Mouse (Mus musculus): ENCODE measurements around the gene Tfap2c. TPM values are rescaled to one million over a fixed set of nuclear protein-coding genes. Genes with fewer than 3 reads are reported as not detected.

Tfap2c gene
- polyA plus RNA-seq, 1 experiment from 2014 or later = 0.21 TPM

DNA sequence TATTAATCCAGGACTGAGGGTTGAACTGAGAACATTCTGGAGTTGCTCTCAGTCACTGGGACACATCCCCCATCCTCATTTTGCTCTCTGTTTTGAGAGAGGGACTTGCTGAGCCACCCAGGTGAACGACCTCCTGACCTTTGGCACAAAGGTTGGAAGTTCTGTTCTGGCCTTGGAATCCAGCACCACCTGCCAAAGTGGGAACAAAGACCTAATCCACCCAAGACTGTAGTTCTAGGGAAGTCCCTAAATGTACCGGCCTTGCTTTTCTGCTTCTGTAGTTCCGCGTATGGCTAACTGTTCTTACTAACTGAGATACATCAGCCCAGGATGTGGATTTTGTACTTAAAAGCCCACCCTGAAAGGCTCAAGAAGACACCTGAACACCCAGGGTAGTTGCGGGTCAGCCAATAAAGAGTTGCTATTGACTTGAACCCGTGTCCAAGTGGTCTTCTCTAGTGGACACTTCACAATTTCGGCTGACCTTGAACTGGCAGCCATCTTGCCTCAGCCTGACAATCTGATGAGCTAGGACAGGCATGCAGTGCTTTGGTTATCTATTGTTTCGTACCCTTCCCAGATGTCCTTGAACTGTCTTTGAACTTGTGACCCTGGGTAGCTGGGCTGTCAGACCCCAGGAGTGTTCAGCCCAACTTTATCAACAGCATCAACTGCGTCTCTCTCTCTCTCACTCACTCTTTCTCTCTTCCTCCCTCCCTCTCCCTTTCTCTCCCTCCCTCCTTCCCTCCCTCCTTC, 28.6 kb upstream of the Tfap2c start:
- H3K4me3 ChIP-seq (replicated peaks; ENCODE audit: low read depth, low read length) = no peak overlapping the region
- H3K9ac ChIP-seq (replicated peaks; ENCODE audit: low read length) = no peak overlapping the region
- no peaks in the 10 kb centered on the region for H3K4me1 ChIP-seq (ENCODE audit: control insufficient read depth, insufficient read depth, low read length)
- WGBS = 88% methylated on average over 9 of the region's 9 CpGs
- no peaks in the 10 kb centered on the region for H3K36me3 ChIP-seq (ENCODE audit: control insufficient read depth, insufficient read depth, low read length)
- H3K4me2 ChIP-seq (ENCODE audit: low read length) = no peak overlapping the region
- H3K27ac ChIP-seq (replicated peaks; ENCODE audit: low read depth, low read length) = no peak overlapping the region
- no peaks in the 10 kb centered on the region for H3K27me3 ChIP-seq (ENCODE audit: control insufficient read depth, insufficient read depth, low read length)
- DNase-seq (no peak), ATAC-seq (ENCODE audit: low FRiP score, low TSS enrichment) (no peak)
- H3K9me3 ChIP-seq (ENCODE audit: control insufficient read depth, low read length) = no peaks in the 10 kb centered on the region

DNA sequence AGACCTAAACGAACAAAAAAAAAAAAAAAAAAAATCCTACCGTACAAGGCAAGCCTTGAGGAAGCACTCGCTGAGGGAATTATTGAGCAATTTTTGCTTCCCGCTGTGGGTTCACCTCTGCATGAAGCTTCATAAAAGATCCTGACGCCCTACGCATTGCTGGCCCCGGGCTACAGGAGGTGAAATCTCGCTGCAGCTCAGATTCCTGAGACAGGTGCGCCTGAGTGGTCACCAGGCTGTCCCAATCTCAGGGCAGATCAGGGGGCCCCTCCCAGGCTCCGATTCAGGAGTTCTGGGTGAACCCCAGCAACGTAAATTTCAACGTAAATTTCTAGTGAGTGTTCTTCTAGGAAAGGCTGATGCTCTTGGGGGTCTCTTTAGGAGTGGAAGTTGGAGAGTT, 26.9 kb upstream of the Tfap2c start:
- ATAC-seq (ENCODE audit: low FRiP score, low TSS enrichment) = no peak
- H3K9me3 ChIP-seq (ENCODE audit: control insufficient read depth, low read length) = no peaks in the 10 kb centered on the region
- no peaks in the 10 kb centered on the region for H3K27me3 ChIP-seq (ENCODE audit: control insufficient read depth, insufficient read depth, low read length)
- H3K36me3 ChIP-seq (ENCODE audit: control insufficient read depth, insufficient read depth, low read length) = no peaks in the 10 kb centered on the region
- H3K9ac ChIP-seq (replicated peaks; ENCODE audit: low read length) = no peak overlapping the region
- no peak for DNase-seq
- no peak overlapping the region for H3K4me2 ChIP-seq (ENCODE audit: low read length)
- WGBS = 83% methylated on average over 12 of the region's 12 CpGs
- no peaks in the 10 kb centered on the region for H3K4me1 ChIP-seq (ENCODE audit: control insufficient read depth, insufficient read depth, low read length)
- H3K27ac ChIP-seq (replicated peaks; ENCODE audit: low read depth, low read length) = no peak overlapping the region
- H3K4me3 ChIP-seq (replicated peaks; ENCODE audit: low read depth, low read length) = no peak overlapping the region

DNA sequence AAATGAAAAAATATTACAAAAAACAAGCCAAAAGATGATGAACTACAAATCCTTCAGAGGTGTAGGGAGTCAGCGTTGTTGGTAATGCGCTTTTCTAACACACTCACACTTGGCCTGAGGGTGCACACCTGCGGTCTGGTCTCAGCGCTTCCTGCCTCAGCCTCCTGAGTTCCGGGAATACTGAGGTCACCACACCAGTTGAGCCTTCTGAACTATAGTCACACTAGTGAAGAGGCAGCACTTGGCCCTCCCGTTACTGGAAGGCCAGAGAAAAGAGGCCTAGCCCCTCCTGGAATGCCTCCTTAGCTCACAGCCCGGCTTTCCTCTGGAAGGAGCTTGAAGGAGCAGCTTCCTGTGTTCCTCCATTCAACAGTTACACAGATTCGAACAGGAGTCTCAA, 22.2 kb upstream of the Tfap2c start:
- no peak overlapping the region for H3K9ac ChIP-seq (replicated peaks; ENCODE audit: low read length)

DNA sequence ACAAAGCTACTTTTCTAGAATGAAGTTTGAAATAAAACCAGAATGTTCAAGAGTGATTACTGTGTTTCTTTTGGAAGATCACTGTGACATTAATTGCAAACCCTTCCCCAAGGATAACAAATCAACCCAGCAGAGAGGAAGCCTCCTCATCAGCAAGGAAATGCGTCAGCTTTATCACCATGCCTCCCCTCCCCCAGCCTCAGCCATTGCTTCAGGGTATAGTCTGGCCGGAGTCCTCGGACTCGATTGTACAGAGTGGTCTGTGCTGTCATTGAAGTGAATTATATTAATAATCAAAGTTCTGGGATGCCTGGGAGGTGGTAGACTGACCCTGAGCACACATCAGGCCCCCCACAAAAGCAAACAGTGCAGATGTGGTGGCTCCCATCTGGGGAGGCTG, 5.4 kb upstream of the Tfap2c start:
- H3K9me3 ChIP-seq (ENCODE audit: control insufficient read depth, low read length) = no peaks in the 10 kb centered on the region
- H3K4me2 ChIP-seq (ENCODE audit: low read length) = no peak overlapping the region
- H3K27ac ChIP-seq (replicated peaks; ENCODE audit: low read depth, low read length) = no peak overlapping the region
- H3K4me1 ChIP-seq (ENCODE audit: control insufficient read depth, insufficient read depth, low read length) = 0 out of 2 replicates have a peak, but pooled peaks cover 1% of the 10 kb centered on the region
- no peak for DNase-seq
- H3K4me3 ChIP-seq (replicated peaks; ENCODE audit: low read depth, low read length) = no peak overlapping the region
- ATAC-seq (ENCODE audit: low FRiP score, low TSS enrichment) = no peak
- H3K27me3 ChIP-seq (ENCODE audit: control insufficient read depth, insufficient read depth, low read length) = peaks cover 59% of the 10 kb centered on the region
- H3K36me3 ChIP-seq (ENCODE audit: control insufficient read depth, insufficient read depth, low read length) = no peaks in the 10 kb centered on the region
- H3K9ac ChIP-seq (replicated peaks; ENCODE audit: low read length) = no peak overlapping the region
- 35% methylated on average over 4 of the region's 4 CpGs for WGBS

More for the DNA sequence above, 22.2 kb upstream of the Tfap2c start:
- no peak overlapping the region for H3K27ac ChIP-seq (replicated peaks; ENCODE audit: low read depth, low read length)
- H3K36me3 ChIP-seq (ENCODE audit: control insufficient read depth, insufficient read depth, low read length) = no peaks in the 10 kb centered on the region
- DNase-seq (no peak), ATAC-seq (ENCODE audit: low FRiP score, low TSS enrichment) (no peak)
- no peak overlapping the region for H3K4me2 ChIP-seq (ENCODE audit: low read length)
- no peak overlapping the region for H3K4me3 ChIP-seq (replicated peaks; ENCODE audit: low read depth, low read length)
- WGBS = 84% methylated on average over 8 of the region's 8 CpGs
- H3K9me3 ChIP-seq (ENCODE audit: control insufficient read depth, low read length) = no peaks in the 10 kb centered on the region
- H3K27me3 ChIP-seq (ENCODE audit: control insufficient read depth, insufficient read depth, low read length) = no peaks in the 10 kb centered on the region
- no peaks in the 10 kb centered on the region for H3K4me1 ChIP-seq (ENCODE audit: control insufficient read depth, insufficient read depth, low read length)

DNA sequence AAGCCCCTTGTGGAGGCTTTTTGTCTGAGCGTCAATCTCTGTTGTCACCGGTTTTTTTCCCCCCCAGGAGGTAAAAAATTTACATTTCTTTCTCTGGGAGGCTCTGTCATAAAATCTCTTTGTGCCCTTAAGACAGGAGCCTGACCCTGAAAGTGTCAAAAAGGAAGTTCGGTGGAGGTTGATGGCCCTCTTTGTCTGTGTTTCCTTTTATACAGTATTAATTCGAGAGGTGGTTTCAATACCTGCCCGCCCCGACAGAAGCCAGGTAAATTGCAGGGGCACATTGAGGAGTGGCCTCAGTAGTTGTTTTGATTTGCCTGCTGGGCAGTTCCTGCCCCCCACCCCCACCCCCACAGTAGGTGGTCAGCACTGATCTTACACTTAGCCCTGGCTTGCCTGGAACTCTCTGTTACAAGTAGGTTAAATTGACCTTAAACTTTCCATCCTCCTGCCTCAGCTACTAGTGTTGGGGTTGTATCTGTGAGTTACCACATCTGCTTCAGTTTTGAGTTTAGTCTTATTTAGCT, 4.7 kb upstream of the Tfap2c start:
- no peak overlapping the region for H3K4me2 ChIP-seq (ENCODE audit: low read length)
- ATAC-seq (ENCODE audit: low FRiP score, low TSS enrichment) = no peak
- peaks cover 8% of the 10 kb centered on the region; the same call in 1 of the 2 replicates for H3K4me1 ChIP-seq (ENCODE audit: control insufficient read depth, insufficient read depth, low read length)
- DNase-seq = no peak
- peaks cover 65% of the 10 kb centered on the region for H3K27me3 ChIP-seq (ENCODE audit: control insufficient read depth, insufficient read depth, low read length)
- H3K9me3 ChIP-seq (ENCODE audit: control insufficient read depth, low read length) = no peaks in the 10 kb centered on the region
- H3K9ac ChIP-seq (replicated peaks; ENCODE audit: low read length) = no peak overlapping the region
- 8% methylated on average over 6 of the region's 6 CpGs for WGBS
- H3K4me3 ChIP-seq (replicated peaks; ENCODE audit: low read depth, low read length) = no peak overlapping the region
- H3K27ac ChIP-seq (replicated peaks; ENCODE audit: low read depth, low read length) = no peak overlapping the region
- no peaks in the 10 kb centered on the region for H3K36me3 ChIP-seq (ENCODE audit: control insufficient read depth, insufficient read depth, low read length)

DNA sequence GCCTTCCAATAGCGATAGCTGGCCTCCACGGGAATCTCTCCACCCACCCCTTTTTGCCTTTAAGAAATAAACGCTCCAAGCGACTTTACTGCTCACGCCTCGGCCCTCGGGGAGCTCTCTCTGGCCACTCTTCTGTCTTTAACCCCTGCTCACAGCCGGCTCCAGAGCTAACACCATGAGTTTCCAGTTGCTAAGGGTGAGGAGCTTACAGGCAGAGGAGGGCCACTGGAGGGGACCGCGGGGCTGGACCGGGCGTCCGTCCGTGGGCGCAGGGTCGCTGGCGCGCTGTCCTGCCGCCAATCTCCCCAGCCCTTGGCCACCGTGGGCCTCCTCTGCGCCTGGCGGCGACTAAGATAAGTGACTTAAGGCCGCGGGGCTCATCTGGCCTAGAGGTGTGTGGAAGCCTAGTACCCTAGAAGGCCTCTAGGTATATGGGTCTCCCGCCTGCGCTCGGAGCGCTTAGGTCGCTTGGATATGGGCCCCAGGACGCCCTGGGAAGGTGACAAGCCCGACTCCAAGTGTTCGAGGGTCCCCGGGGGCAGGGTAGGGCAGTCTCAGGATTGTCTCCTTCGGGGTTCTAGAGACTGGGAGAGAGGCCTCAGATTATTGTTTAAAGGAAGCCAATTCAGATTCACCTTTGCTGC, 3.7 kb upstream of the Tfap2c start:
- ATAC-seq (ENCODE audit: low FRiP score, low TSS enrichment) (no peak), DNase-seq (peak; percentile 19)
- peaks cover 76% of the 10 kb centered on the region for H3K27me3 ChIP-seq (ENCODE audit: control insufficient read depth, insufficient read depth, low read length)
- no peak overlapping the region for H3K4me2 ChIP-seq (ENCODE audit: low read length)
- no peak overlapping the region for H3K4me3 ChIP-seq (replicated peaks; ENCODE audit: low read depth, low read length)
- peaks cover 12% of the 10 kb centered on the region; the same call in 1 of the 2 replicates for H3K4me1 ChIP-seq (ENCODE audit: control insufficient read depth, insufficient read depth, low read length)
- H3K9ac ChIP-seq (replicated peaks; ENCODE audit: low read length) = no peak overlapping the region
- no peak overlapping the region for H3K27ac ChIP-seq (replicated peaks; ENCODE audit: low read depth, low read length)
- WGBS = 3% methylated on average over 35 of the region's 35 CpGs
- H3K9me3 ChIP-seq (ENCODE audit: control insufficient read depth, low read length) = no peaks in the 10 kb centered on the region
- no peaks in the 10 kb centered on the region for H3K36me3 ChIP-seq (ENCODE audit: control insufficient read depth, insufficient read depth, low read length)

DNA sequence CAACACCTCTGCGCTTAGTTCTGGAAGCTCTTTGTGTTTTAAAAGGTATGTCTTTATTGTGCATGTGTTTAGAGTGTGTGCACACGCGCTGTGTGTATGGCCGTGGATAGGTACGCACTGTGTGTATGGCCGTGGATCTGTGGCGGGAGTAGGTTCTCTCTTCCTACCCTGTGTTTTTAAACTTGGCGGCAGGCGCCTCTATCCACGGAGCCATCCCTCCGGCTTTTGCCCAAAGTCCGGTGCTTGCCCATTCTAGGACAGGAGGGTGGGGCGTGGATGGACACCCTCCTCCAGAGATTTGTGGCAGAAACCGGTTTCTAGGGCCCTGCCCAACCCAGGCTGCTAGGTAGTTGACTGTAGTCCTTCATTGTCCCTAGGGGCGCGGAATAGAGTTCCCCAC, 2.8 kb upstream of the Tfap2c start:
- DNase-seq = peak; percentile 18
- H3K36me3 ChIP-seq (ENCODE audit: control insufficient read depth, insufficient read depth, low read length) = no peaks in the 10 kb centered on the region
- WGBS = 9% methylated on average over 16 of the region's 16 CpGs
- no peak overlapping the region for H3K27ac ChIP-seq (replicated peaks; ENCODE audit: low read depth, low read length)
- H3K4me2 ChIP-seq (ENCODE audit: low read length) = no peak overlapping the region
- ATAC-seq (ENCODE audit: low FRiP score, low TSS enrichment) = no peak
- peaks cover 17% of the 10 kb centered on the region; the same call in 1 of the 2 replicates for H3K4me1 ChIP-seq (ENCODE audit: control insufficient read depth, insufficient read depth, low read length)
- no peaks in the 10 kb centered on the region for H3K9me3 ChIP-seq (ENCODE audit: control insufficient read depth, low read length)
- H3K9ac ChIP-seq (replicated peaks; ENCODE audit: low read length) = no peak overlapping the region
- peaks cover 83% of the 10 kb centered on the region for H3K27me3 ChIP-seq (ENCODE audit: control insufficient read depth, insufficient read depth, low read length)
- H3K4me3 ChIP-seq (replicated peaks; ENCODE audit: low read depth, low read length) = no peak overlapping the region

DNA sequence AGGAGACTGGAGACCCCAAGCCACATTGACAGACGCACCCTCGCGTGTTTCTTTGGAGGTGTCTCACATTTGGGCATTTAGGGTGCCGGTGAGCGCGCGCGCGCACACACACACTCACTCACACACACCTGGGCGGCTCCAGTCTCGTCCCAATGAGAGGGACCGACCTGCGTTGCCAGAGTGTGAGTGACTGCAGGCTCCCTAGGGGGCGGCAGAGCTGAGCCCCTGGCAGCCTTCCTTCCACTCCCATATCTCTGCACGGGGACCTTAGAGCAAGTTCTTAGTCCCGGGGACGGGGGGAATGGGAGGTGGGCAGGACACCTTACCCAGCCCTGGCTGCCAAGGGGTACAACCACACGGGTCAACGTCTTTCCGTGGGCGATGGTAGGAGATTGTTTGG, 2.3 kb upstream of the Tfap2c start:
- WGBS = 1% methylated on average over 21 of the region's 21 CpGs
- no peak overlapping the region for H3K27ac ChIP-seq (replicated peaks; ENCODE audit: low read depth, low read length)
- peaks cover 88% of the 10 kb centered on the region for H3K27me3 ChIP-seq (ENCODE audit: control insufficient read depth, insufficient read depth, low read length)
- ATAC-seq (ENCODE audit: low FRiP score, low TSS enrichment) (no peak), DNase-seq (peak; percentile 73)
- no peak overlapping the region for H3K9ac ChIP-seq (replicated peaks; ENCODE audit: low read length)
- no peaks in the 10 kb centered on the region for H3K36me3 ChIP-seq (ENCODE audit: control insufficient read depth, insufficient read depth, low read length)
- H3K4me1 ChIP-seq (ENCODE audit: control insufficient read depth, insufficient read depth, low read length) = peaks cover 17% of the 10 kb centered on the region; the same call in 1 of the 2 replicates
- H3K4me2 ChIP-seq (ENCODE audit: low read length) = no peak overlapping the region
- no peaks in the 10 kb centered on the region for H3K9me3 ChIP-seq (ENCODE audit: control insufficient read depth, low read length)
- H3K4me3 ChIP-seq (replicated peaks; ENCODE audit: low read depth, low read length) = no peak overlapping the region

All from midbrain, embryonic 14.5 days (tissue).